Mouse (Mus musculus): Measurements from ENCODE around the gene Tagap1.
A peak's percentile ranks its signal among the peaks of the same experiment; 100 is the strongest.
"Not testable (repeated sequence)": the region's sequence is repeated elsewhere in the genome, so short reads cannot be mapped to it uniquely, and the experiment has no call there.

Tagap1 gene

GRCm38 (mm10) chr17:6960776-6961175, at the start of gene Tagap1:
Gene Tagap1, minus strand, starts transcription at chr17:6961156.
- not testable (repeated sequence) for DNase-seq

DNA sequence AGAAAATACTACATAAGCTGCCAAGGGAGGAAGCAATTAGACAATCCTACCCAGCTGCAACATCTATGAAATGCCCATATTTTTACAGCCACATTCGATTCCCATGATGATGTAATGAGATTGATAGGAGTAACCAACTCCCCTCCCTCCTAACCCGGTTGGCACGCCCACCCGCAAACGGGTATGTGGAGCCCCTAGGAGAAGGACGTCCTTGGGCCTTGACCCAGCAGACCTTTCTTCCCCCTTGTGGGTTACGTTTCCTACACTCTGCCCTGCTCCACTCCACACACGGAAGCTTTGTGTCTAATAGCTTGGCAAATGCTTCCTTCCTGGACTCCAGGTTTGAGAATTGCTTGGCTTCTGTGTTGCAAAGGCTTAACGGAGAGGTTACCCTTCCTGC, 48.9 kb upstream of the Tagap1 start:
- DNase-seq, result not testable (repeated sequence)

DNA sequence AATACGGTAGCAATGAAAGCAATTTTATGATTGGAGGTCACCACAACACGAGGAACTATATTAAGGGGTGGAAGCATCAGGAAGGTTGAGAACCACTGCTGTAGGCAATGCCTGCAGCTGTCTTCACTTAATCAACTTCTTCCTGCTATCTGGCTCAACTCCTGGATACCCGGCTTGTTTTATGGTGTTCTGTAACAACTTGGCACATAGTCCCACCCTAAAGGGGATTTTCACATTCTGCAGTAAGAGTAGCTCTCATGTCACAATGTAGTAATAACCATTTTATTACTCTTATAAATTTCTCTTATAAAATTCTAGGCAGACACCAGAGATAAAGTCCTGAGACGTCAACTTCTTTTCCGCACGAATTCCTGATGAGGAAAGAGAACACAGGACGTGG, 48.5 kb upstream of the Tagap1 start:
- not testable (repeated sequence) for DNase-seq

GRCm38 (mm10) chr17:7008885-7009284, 47.9 kb upstream of the Tagap1 start:
- DNase-seq, result not testable (repeated sequence)

DNA sequence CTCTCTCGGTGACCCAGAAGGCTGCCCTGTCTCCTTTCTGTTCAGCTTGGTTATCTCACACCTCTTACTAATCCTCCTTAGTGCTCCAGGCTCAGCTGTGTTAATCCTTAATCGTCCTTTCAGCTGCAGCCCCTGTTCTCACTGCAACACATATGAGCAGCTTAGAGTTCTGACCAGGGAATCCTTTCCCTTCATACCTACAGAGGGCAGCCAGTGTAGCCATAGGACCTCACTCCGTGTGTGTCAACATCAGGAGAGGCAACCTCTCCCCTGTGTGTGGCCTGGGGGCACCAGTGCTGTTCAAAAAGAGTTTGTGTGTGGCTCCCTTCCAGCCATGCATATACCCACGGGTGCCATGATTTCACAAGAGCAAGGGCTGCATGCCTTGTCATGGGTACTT, 44.7 kb upstream of the Tagap1 start:
- DNase-seq, result not testable (repeated sequence)

- DNase-seq, result not testable (repeated sequence)
Measured at GRCm38 (mm10) chr17:7003392-7003791, 42.4 kb upstream of the Tagap1 start.

DNA sequence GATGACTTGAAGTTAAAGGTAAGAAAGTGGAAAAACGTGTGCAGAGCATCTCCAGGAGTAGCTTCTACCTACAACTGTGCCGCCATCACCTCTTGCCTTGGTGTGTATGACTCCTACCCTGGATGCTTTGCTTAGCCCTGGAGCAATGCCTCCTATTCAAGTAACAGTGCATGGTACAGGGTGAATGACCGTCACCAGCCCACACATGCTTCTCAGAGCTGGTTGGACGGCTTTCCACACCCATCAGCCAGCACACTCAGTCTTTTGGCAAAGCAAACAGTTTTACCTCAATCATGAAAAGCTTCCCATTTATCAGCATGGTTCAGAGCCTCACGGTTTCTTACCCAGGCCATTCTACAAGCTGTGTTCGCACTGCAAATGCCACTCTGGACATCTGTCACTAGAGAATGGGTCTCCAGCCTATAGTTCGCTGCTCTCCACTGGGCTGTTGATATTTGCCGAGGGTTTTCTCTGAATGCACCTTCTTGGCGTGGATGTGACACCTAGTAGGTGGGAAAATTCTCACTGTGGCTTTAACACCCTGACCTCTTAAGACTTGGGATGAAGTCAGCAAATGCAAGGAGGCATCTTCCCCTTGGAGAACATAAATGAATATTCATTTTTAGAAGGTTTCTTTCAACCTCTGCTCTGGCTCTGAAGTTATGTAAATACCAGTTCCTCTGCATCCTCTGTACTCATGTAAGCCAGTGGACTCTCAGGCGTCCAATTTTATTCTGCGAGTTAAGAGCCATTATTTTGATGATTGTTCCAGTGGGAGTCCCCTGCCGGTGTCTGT, 41.0 kb upstream of the Tagap1 start:
- not testable (repeated sequence) for DNase-seq

- not testable (repeated sequence) for DNase-seq
Measured at GRCm38 (mm10) chr17:6997778-6998490, 37.0 kb upstream of the Tagap1 start.

GRCm38 (mm10) chr17:6996826-6997225, 35.9 kb upstream of the Tagap1 start:
- not testable (repeated sequence) for DNase-seq

DNA sequence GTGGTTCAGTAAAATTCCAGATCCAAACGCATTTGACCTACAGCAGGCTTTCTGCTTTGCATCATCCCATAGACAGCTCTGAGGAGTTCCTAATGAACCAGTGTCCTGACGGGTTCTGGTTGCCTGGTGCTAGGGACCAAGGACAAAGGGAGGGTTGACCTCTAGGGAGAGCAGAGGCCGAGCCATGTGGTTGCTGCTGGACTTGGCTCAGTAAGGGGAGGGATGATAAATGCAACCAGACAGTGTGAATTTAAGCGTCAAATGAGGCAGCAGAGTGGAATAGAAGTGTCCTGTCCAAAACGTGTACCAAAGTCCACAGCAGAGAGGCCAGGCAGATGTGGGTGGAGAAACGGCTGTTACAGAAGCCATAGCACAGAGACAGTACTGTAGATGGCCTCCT, 34.5 kb upstream of the Tagap1 start:
- not testable (repeated sequence) for DNase-seq

- not testable (repeated sequence) for DNase-seq
Measured at GRCm38 (mm10) chr17:6986118-6986517, 25.2 kb upstream of the Tagap1 start.

- not testable (repeated sequence) for DNase-seq
Measured at GRCm38 (mm10) chr17:6980144-6980543, 19.2 kb upstream of the Tagap1 start.

DNA sequence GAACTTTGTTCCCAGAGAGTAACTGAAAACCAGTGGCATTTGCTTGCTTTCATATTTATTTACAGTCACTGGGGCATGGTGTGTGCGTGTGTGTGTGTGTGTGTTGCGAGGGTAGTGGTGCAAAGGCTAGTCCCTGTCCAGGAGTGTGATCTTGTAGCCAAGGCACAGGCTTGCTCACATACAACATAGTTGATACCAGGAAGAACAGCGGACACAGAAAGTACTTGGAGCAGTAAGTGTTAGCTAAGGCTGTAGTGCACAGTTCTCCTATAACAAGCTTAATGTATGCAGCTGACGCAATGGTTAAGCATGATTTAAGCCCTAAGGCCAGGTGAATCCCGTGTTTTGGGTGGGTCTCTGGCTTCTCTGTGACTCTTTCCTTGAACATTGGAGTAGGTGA, 18.4 kb upstream of the Tagap1 start:
- not testable (repeated sequence) for DNase-seq

GRCm38 (mm10) chr17:6978287-6979248, 17.6 kb upstream of the Tagap1 start, which contains the start of gene Gm49721:
Gene Gm49721, plus strand, starts transcription at chr17:6978904.
- DNase-seq, result peak; percentile 48

DNA sequence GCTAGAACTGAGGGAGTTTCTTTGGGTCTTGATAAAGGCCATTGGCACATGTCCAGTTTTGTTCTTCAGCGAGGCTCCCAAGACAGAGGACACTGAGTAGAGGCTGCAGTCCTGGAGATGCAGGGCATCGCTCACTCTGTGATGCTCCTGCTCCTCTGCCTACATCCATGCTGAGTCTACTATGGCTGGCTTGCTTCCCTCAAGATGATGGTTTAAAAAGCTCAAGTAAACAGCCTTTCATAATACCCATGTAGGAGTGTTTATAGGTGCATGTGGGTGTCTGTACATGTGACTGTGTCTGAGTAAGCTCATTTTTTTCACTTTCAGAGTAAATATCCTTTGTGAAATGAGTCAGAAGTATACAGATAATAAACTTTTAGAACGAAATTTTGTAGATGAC, 14.0 kb upstream of the Tagap1 start:
- not testable (repeated sequence) for DNase-seq

- not testable (repeated sequence) for DNase-seq
Measured at GRCm38 (mm10) chr17:6972836-6973396, 12.0 kb upstream of the Tagap1 start.

- DNase-seq, result not testable (repeated sequence)
Measured at GRCm38 (mm10) chr17:6971238-6971637, 10.3 kb upstream of the Tagap1 start.

GRCm38 (mm10) chr17:6970334-6970733, 9.4 kb upstream of the Tagap1 start, which contains the start of gene Rnaset2b:
Gene Rnaset2b, plus strand, starts transcription at chr17:6970634.
- DNase-seq, result not testable (repeated sequence)

DNA sequence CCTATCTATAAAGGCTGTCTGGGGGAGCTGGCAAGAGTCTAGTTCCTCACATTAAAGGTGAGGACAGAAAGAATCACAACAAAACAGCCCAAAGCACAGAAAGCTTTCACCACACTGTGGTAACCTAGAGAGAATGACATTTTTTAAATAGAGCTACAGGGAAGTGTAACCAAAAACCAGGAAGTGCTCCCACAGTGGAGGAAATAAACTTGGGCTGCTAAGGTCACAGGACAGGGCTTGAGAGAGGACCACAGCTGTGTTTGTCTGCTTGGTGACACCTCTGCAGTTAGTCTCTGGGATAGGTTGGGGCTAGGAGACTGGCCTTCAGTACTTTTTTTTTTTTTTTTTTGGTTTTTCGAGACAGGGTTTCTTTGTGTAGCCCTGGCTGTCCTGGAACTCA, 6.7 kb upstream of the Tagap1 start:
- DNase-seq, result not testable (repeated sequence)

GRCm38 (mm10) chr17:6965364-6965763, 4.4 kb upstream of the Tagap1 start:
- DNase-seq, result not testable (repeated sequence)

DNA sequence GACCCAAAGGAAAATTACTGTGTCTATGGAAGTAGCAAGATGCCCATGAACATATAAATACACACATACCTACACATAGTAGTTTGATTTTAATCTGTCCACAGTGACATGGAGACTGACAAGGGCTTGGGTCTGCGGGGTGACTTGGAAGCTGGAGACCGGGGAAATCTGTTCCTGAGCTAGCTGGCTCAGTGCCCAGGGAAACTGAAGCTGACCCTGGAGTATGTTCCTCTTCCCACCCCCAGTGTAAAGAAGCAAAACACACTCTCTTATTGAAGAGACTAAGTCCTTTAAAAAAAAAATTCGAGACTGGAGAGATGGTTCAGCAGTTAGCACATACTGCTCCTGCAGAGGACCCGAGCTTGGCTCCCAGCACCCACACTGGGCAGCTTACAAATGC, 2.0 kb upstream of the Tagap1 start:
- DNase-seq, result not testable (repeated sequence)

- DNase-seq, result not testable (repeated sequence)
Measured at GRCm38 (mm10) chr17:6962339-6962738, 1.4 kb upstream of the Tagap1 start.
